Comparison of ENCODE assay signal across 12 mouse cellular contexts in the genomic region with DNA sequence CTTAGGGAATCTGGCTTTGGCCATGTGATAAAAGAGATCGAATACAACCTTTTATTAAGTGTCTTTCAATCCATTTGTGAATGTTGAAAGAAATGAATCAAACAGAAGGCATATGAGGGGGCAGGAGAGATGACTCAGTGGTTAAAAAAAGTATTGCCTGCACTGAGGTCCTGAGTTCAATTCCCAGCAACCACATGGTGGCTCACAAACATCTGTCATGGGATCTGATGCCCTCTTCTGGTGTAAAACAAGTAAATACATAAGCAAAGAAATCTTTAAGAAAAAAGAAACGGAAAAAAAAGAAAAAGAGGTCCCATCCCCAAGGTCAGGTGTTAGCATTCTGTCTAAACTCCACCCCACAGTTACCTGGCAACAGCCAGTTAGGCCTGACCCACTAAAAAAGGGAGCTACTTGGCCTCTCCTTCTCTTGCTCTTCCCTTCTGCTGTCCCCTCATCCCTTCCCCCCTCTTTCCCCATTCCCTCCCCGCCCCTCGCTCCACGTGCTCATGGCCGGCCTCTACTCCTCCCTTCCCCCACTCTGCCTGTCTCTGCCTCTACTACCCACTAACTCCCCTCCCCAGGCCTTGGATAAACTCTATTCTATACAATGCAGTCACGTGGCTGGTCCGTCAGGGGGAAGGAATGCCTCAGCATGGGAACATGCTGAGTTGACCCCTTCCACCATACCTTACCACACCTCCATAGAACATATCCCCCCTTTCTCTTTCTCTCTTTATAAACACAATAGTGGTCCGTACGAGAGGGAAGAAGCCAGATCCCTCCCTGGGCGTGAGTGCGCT. TPM values are rescaled to one million over a fixed set of nuclear protein-coding genes. Genes with fewer than 3 reads are reported as not detected.
DNase-seq lines count a peak whose midpoint lies in the region; ATAC-seq and TF ChIP-seq lines count a peak whose summit lies in the region.
"Had no signal": no experiment of that assay in that cellular context is flagged by ENCODE, and none has a peak within 500 bp of the region (broad histone marks: within the 10 kb centered on the region; RNA-seq: fewer than 3 reads in every experiment).

No protein-coding gene starts in this region.

- no peaks in the 10 kb centered on the region for H3K27me3 ChIP-seq in hindbrain, embryonic 10.5 days (ENCODE audit: insufficient read depth, poor library complexity, severe bottlenecking)
- no peaks in the 10 kb centered on the region for H3K27me3 ChIP-seq in hindbrain, embryonic 16.5 days (replicated peaks; ENCODE audit: control insufficient read depth, insufficient read depth, low read length)
- no peaks in the 10 kb centered on the region for H3K27me3 ChIP-seq in testis, adult 2 months (ENCODE audit: control insufficient read depth, insufficient read depth, low read length)
- no peaks in the 10 kb centered on the region for H3K27me3 ChIP-seq in hindbrain, postnatal 0 days (ENCODE audit: insufficient read depth, low read length)
- H3K27me3 ChIP-seq: Patski had no signal

- no peak for ATAC-seq in hindbrain, embryonic 16.5 days
- ATAC-seq in hindbrain, postnatal 0 days: no peak

- peaks cover 9% of the 10 kb centered on the region; the same call in 1 of the 2 replicates for H3K36me3 ChIP-seq in hindbrain, embryonic 10.5 days
- no peaks in the 10 kb centered on the region for H3K36me3 ChIP-seq in hindbrain, embryonic 16.5 days (ENCODE audit: control insufficient read depth, insufficient read depth, low read length)
- no peaks in the 10 kb centered on the region for H3K36me3 ChIP-seq in testis, adult 2 months (ENCODE audit: control insufficient read depth, insufficient read depth, low read length)
- H3K36me3 ChIP-seq in hindbrain, postnatal 0 days (ENCODE audit: insufficient read depth, low read length): no peaks in the 10 kb centered on the region

- peak; percentile 31 for DNase-seq in hindbrain, embryonic 10.5 days (ENCODE audit: low spot score)
- DNase-seq in testis, postnatal 10 days (ENCODE audit: low spot score): no peak
- DNase-seq in hindbrain, postnatal 0 days (ENCODE audit: low spot score): peak; percentile 1
- no peak for DNase-seq in right cerebral cortex, adult 2 months (ENCODE audit: low spot score in 2 of 2)
- no peak for DNase-seq in thymus, postnatal 14 days
- no peak for DNase-seq in ovary, postnatal 14 days (ENCODE audit: low spot score)
- DNase-seq: cerebellum, postnatal 14 days had no signal

- H3K4me1 ChIP-seq in hindbrain, embryonic 10.5 days (replicated peaks): peaks cover 64% of the 10 kb centered on the region
- peaks cover 39% of the 10 kb centered on the region for H3K4me1 ChIP-seq in hindbrain, embryonic 16.5 days (ENCODE audit: control insufficient read depth, insufficient read depth, low read depth, low read length)
- peaks cover 14% of the 10 kb centered on the region for H3K4me1 ChIP-seq in testis, adult 2 months (ENCODE audit: control insufficient read depth, insufficient read depth, low read length)
- H3K4me1 ChIP-seq in hindbrain, postnatal 0 days (ENCODE audit: insufficient read depth, low read length): peaks cover 41% of the 10 kb centered on the region

- TF ChIP-seq POLR2A in testis, adult 2 months (IDR thresholded peaks at IDR 0.05; ENCODE audit: control insufficient read depth, low read depth, low read length): no peak

- peak overlapping the region; percentile 74 for H3K27ac ChIP-seq in hindbrain, embryonic 10.5 days
- no peak overlapping the region for H3K27ac ChIP-seq in hindbrain, embryonic 16.5 days (ENCODE audit: low read depth, low read length)
- 0 out of 2 replicates have a peak overlapping the region, but pooled peaks have one; percentile 30 for H3K27ac ChIP-seq in testis, adult 2 months (ENCODE audit: control insufficient read depth, insufficient read depth, low read depth, low read length)
- H3K27ac ChIP-seq in hindbrain, postnatal 0 days: peak overlapping the region; percentile 70

- no peak overlapping the region for H3K4me2 ChIP-seq in hindbrain, embryonic 16.5 days (ENCODE audit: low read length)
- no peak overlapping the region for H3K4me2 ChIP-seq in hindbrain, postnatal 0 days (ENCODE audit: low read depth, low read length)

- no peaks in the 10 kb centered on the region for H3K9me3 ChIP-seq in hindbrain, embryonic 10.5 days
- H3K9me3 ChIP-seq in hindbrain, embryonic 16.5 days (ENCODE audit: control insufficient read depth, low read length): no peaks in the 10 kb centered on the region
- no peaks in the 10 kb centered on the region for H3K9me3 ChIP-seq in hindbrain, postnatal 0 days (ENCODE audit: low read length)

- TF ChIP-seq CTCF in testis, adult 2 months (IDR thresholded peaks at IDR 0.05; ENCODE audit: control insufficient read depth, insufficient read depth, insufficient replicate concordance, low read depth, low read length): no peak
- TF ChIP-seq CTCF in hindbrain, postnatal 0 days (IDR thresholded peaks at IDR 0.05; ENCODE audit: low read depth): peak; percentile 32; the same call in 1 of the 2 replicates

- 16% methylated on average over 12 of the region's 12 CpGs for WGBS in hindbrain, embryonic 10.5 days
- 29% methylated on average over 12 of the region's 12 CpGs for WGBS in hindbrain, embryonic 16.5 days
- 43% methylated on average over 12 of the region's 12 CpGs for WGBS in hindbrain, postnatal 0 days

- H3K4me3 ChIP-seq in hindbrain, embryonic 10.5 days: no peak overlapping the region
- no peak overlapping the region for H3K4me3 ChIP-seq in hindbrain, embryonic 16.5 days (ENCODE audit: low read length)
- no peak overlapping the region for H3K4me3 ChIP-seq in testis, adult 2 months (ENCODE audit: control insufficient read depth, low read depth, low read length)
- no peak overlapping the region for H3K4me3 ChIP-seq in hindbrain, postnatal 0 days (ENCODE audit: low read length)

- H3K9ac ChIP-seq in hindbrain, embryonic 16.5 days (ENCODE audit: low read depth, low read length): no peak overlapping the region
- H3K9ac ChIP-seq in hindbrain, postnatal 0 days (replicated peaks; ENCODE audit: low read length): no peak overlapping the region

RNA-seq across cellular contexts. Expression of a gene that starts 3.5 kb away (rescaled TPM):
- polyA plus RNA-seq in hindbrain, embryonic 10.5 days (2016; fragmentation: Nextera tagmentation; extraction: Ambion mirVana): not detected in 2 replicates
- polyA plus RNA-seq in hindbrain, embryonic 16.5 days (2015; fragmentation: Nextera tagmentation; extraction: Ambion mirVana): not detected in 2 replicates
- polyA plus RNA-seq in testis, adult 2 months (2012; rRNA removed): 0.11 TPM in 1 of 2 replicates, not detected in the other
- not detected in 2 replicates for total RNA-seq in hindbrain, postnatal 0 days (2014; rRNA removed)
- not detected in 2 replicates for polyA plus RNA-seq in hindbrain, postnatal 0 days (2015; fragmentation: Nextera tagmentation; extraction: Ambion mirVana)
- polyA plus RNA-seq: heart, embryonic 14.5 days; lung, adult 2 months; Patski had no signal

RNA-seq across cellular contexts. Expression of a gene that starts 25.6 kb away (rescaled TPM):
- polyA plus RNA-seq in hindbrain, embryonic 10.5 days (2016; fragmentation: Nextera tagmentation; extraction: Ambion mirVana): 31.7 and 33.4 TPM in 2 replicates
- 22.1 and 23.9 TPM in 2 replicates for polyA plus RNA-seq in hindbrain, embryonic 16.5 days (2015; fragmentation: Nextera tagmentation; extraction: Ambion mirVana)
- 2.8 and 3.8 TPM in 2 replicates for polyA plus RNA-seq in testis, adult 2 months (2012; rRNA removed)
- 30.7 and 34.0 TPM in 2 replicates for total RNA-seq in hindbrain, postnatal 0 days (2014; rRNA removed)
- 26.9 and 28.0 TPM in 2 replicates for polyA plus RNA-seq in hindbrain, postnatal 0 days (2015; fragmentation: Nextera tagmentation; extraction: Ambion mirVana)

Comparison
In these comparisons a context has a peak if more than half of its experiments do, and no peak if none do; other contexts are left out.
1. DNase-seq: peak in hindbrain, embryonic 10.5 days (single experiment) and hindbrain, postnatal 0 days (single experiment); none in testis, postnatal 10 days (single experiment), right cerebral cortex, adult 2 months (0 of 2), thymus, postnatal 14 days (single experiment) and ovary, postnatal 14 days (single experiment).